Mouse (Mus musculus): Measurements from ENCODE around the gene Tbc1d2.

DNA sequence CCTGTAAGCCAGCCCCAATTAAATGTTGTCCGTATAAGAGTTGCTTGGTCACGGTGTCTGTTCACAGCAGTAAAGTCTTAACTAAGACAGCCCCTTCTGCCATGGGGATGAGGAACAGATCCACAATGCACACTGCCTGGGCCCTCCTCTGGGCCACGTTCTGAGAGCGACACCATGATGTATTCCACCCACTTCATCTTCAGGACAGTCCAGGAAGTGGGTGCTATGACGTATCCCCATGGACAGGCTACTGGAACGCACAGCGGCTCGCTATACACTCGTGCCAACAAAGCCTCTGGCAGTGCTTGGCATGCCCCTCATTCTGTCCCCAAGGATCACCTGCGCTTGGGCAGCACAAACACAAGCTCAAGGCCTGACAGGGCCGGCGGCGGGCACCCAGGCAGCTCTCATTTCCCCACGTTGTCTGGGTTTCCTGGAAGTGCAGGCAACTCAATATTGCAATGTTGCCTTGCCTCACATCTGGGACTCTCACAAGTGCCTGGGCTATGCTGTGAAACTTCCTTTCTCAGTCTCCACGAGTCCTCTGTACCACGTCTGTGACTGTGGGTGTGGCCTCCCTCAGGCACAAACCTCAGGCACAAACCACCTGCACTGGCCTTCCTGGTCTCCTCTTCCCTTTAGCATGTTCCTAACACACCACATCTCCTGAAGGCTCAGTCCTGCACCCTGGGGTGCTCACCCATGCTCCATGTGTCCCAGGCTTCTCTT is 14.1 kb downstream of the Tbc1d2 start:
- no peak for TF ChIP-seq POLR2A (IDR thresholded peaks at IDR 0.05; ENCODE audit: borderline replicate concordance, insufficient read depth, low read length)
- TF ChIP-seq CTCF (IDR thresholded peaks at IDR 0.05; ENCODE audit: borderline replicate concordance, insufficient read depth, low read depth, low read length) = no peak
